Mouse (Mus musculus) thymus, adult 2 months (tissue): ENCODE data around the gene Tom1l2. TPM values are rescaled to one million over a fixed set of nuclear protein-coding genes. Genes with fewer than 3 reads are reported as not detected.
A peak's percentile ranks its signal among the peaks of the same experiment; 100 is the strongest.

Experiments used
- DNase-seq: peaks from one replicate; pipeline ENCODE4 v3.0.0; 2021
- H3K27ac ChIP-seq: fragments of 200-500 bp; 2 replicates; pipeline ENCODE4 v1.5.1; 2012; ENCODE audit warnings: low read length, control low read depth; ENCODE audit not compliant: control insufficient read depth, insufficient read depth
- H3K27me3 ChIP-seq: fragments of 200-500 bp; 2 replicates; pipeline ENCODE4 v1.6.1; 2012; ENCODE audit warnings: mild to moderate bottlenecking, low read length, moderate library complexity, mixed read lengths; ENCODE audit not compliant: control insufficient read depth, insufficient read depth
- H3K36me3 ChIP-seq: fragments of 200-500 bp; 2 replicates; pipeline ENCODE4 v1.6.1; 2012; ENCODE audit warnings: mild to moderate bottlenecking, low read length, moderate library complexity; ENCODE audit not compliant: control insufficient read depth, insufficient read depth
- H3K4me1 ChIP-seq: fragments of 200-500 bp; replicated peaks from 2 replicates; pipeline ENCODE4 v1.6.1; 2012; ENCODE audit warnings: low read length; ENCODE audit not compliant: control insufficient read depth, insufficient read depth
- H3K4me3 ChIP-seq: fragments of 200-500 bp; 2 replicates; pipeline ENCODE4 v1.5.1; 2012; ENCODE audit warnings: mild to moderate bottlenecking, low read length, control low read depth, moderate library complexity; ENCODE audit not compliant: control insufficient read depth, insufficient read depth
- CTCF ChIP-seq: fragments of 200-500 bp; IDR thresholded peaks from 2 replicates; pipeline ENCODE4 v1.5.1; 2012; ENCODE audit warnings: mild to moderate bottlenecking, control low read depth, low read length, moderate library complexity, borderline replicate concordance; ENCODE audit not compliant: control insufficient read depth, poor library complexity, insufficient read depth; ENCODE audit errors: extremely low read depth
- POLR2A ChIP-seq: fragments of 200-500 bp; IDR thresholded peaks from 2 replicates; pipeline ENCODE4 v1.6.1; 2012; ENCODE audit warnings: mild to moderate bottlenecking, low read length, control low read depth, moderate library complexity; ENCODE audit not compliant: control insufficient read depth, poor library complexity, insufficient read depth; ENCODE audit errors: extremely low read depth
- WGBS: fragments of 180-500 bp; shearing (Covaris S2); methylation state at CpG from one replicate; pipeline ENCODE4 v1.1.7; 2018; 5-methylcytosine and 5-hydroxymethylcytosine counted together
- polyA plus RNA-seq: library from polyadenylated mRNA; depleted of rRNA; stranded (reverse); fragments of >200 nt; gene quantifications from 2 replicates; pipeline ENCODE4 v1.2.3, GENCODE M21; 2012

The Tom1l2 gene
- polyA plus RNA-seq, 1 experiment, result 99.5 TPM

DNA sequence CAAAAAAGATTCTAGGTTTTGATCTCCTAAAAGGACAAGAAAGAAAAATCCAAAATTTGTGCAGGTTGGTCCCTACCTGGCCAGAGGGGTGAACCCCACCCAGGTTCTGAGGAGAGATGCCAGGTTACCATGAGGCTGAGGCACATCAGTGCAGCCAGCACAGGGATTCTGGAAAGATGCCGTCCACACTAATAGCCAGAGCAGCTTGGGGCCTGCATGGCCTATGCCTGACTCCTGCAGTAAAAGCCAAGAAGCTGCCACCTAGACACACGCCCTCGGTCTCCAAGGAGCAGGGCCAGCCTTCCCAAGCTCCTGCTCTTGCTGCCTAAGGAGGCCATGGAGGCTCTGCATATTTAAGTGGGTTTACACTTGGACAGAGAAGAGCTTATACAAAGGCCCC is 121.4 kb downstream of the Tom1l2 start:
- Histone ChIP-seq H3K27ac (peak overlapping the region; percentile 92), H3K27me3 (no peaks in the 10 kb centered on the region), H3K4me1 (peaks cover 75% of the 10 kb centered on the region), H3K36me3 (no peaks in the 10 kb centered on the region), H3K4me3 (no peak overlapping the region)
- no peak for DNase-seq
- TF ChIP-seq CTCF (no peak), POLR2A (no peak)
- WGBS, result 98% methylated on average over 3 of the region's 3 CpGs

DNA sequence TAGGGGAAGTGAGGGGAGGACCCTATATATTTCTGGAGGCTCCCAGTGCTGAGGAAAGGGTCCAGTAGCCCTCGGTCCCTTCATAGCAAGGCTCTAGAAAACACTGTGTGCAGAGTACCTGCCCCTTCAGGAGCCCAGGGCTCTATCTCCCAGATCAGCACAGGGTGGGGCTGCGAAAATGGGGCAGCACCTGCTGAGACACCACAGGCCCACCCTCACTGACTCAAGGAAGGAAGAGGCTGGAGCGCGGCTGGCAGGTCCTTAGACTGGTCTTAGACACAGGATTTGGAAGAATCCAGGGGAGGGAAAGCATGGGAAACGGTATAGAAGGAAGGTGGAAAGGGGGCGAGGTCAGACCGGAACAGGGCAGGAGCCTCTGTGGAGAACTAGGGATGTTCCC is 122.2 kb downstream of the Tom1l2 start:
- Histone ChIP-seq H3K27me3 (no peaks in the 10 kb centered on the region), H3K27ac (peak overlapping the region; percentile 8; the same call in 1 of the 2 replicates), H3K36me3 (no peaks in the 10 kb centered on the region), H3K4me3 (no peak overlapping the region), H3K4me1 (peaks cover 75% of the 10 kb centered on the region)
- TF ChIP-seq CTCF, result no peak
- TF ChIP-seq POLR2A, result no peak
- 68% methylated on average over 7 of the region's 7 CpGs for WGBS
- peak; percentile 68 for DNase-seq

GRCm38 (mm10) chr11:60229821-60230220 is 122.9 kb downstream of the Tom1l2 start:
- no peak overlapping the region for H3K27ac ChIP-seq
- H3K27me3 ChIP-seq, result no peaks in the 10 kb centered on the region
- no peak for DNase-seq
- peaks cover 78% of the 10 kb centered on the region for H3K4me1 ChIP-seq
- 96% methylated on average over 13 of the region's 13 CpGs for WGBS
- no peak overlapping the region for H3K4me3 ChIP-seq
- no peak for TF ChIP-seq POLR2A
- TF ChIP-seq CTCF, result no peak
- no peaks in the 10 kb centered on the region for H3K36me3 ChIP-seq

GRCm38 (mm10) chr11:60228525-60228924 is 124.2 kb downstream of the Tom1l2 start:
- Histone ChIP-seq H3K36me3 (no peaks in the 10 kb centered on the region), H3K4me1 (peaks cover 73% of the 10 kb centered on the region), H3K27ac (no peak overlapping the region), H3K27me3 (no peaks in the 10 kb centered on the region), H3K4me3 (no peak overlapping the region)
- no peak for DNase-seq
- WGBS, result 98% methylated on average over 3 of the region's 3 CpGs
- TF ChIP-seq POLR2A (no peak), CTCF (no peak)

- Histone ChIP-seq H3K4me1 (peaks cover 64% of the 10 kb centered on the region), H3K4me3 (no peak overlapping the region), H3K27ac (no peak overlapping the region), H3K27me3 (no peaks in the 10 kb centered on the region), H3K36me3 (no peaks in the 10 kb centered on the region)
- DNase-seq, result no peak
- WGBS, result 93% methylated on average over 1 of the region's 1 CpGs
- TF ChIP-seq POLR2A, result no peak
These were observed 126.8 kb downstream of the Tom1l2 start for GRCm38 (mm10) chr11:60225874-60226273.

DNA sequence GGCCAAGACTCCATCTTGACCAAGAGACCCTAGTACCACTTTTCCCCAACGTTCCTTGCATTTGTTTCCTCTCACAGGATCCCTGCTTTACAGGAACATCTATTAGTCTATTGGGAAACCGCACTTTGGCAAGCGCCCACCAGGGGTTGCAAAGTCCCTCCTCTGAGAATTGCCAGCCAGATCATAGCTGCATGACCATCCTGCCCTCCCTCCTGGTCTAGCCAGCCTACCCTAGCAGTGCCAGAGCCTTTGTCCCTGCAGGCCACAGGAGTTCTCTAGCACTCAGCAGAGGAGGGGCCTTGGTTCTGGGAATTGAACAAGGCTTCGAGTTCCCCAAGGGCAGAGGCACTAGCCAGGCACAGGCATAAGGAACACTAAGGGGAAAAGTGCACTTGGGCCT is 128.0 kb downstream of the Tom1l2 start:
- H3K27me3 ChIP-seq, result no peaks in the 10 kb centered on the region
- TF ChIP-seq CTCF (peak; percentile 54; the same call in 1 of the 2 replicates), POLR2A (no peak)
- no peaks in the 10 kb centered on the region for H3K36me3 ChIP-seq
- peaks cover 55% of the 10 kb centered on the region for H3K4me1 ChIP-seq
- 85% methylated on average over 4 of the region's 4 CpGs for WGBS
- no peak overlapping the region for H3K4me3 ChIP-seq
- no peak overlapping the region for H3K27ac ChIP-seq
- DNase-seq, result peak; percentile 58

GRCm38 (mm10) chr11:60222469-60223236 is 130.1 kb downstream of the Tom1l2 start, which contains the start of gene Srebf1:
Gene Srebf1 (minus strand): TSS chr11:60222581.
- Histone ChIP-seq H3K27me3 (no peaks in the 10 kb centered on the region), H3K4me1 (peaks cover 54% of the 10 kb centered on the region), H3K36me3 (no peaks in the 10 kb centered on the region), H3K27ac (peak within 1 kb of the TSS; percentile 28; the same call in 1 of the 2 replicates), H3K4me3 (peak within 1 kb of the TSS; percentile 52)
- peak; percentile 84 for DNase-seq
- TF ChIP-seq CTCF (peak; percentile 38; the same call in 1 of the 2 replicates), POLR2A (no peak)
- 3% methylated on average over 46 of the region's 46 CpGs for WGBS
